Mouse (Mus musculus) embryonic facial prominence, embryonic 11.5 days (tissue): ENCODE results near the gene Naa35. TPM values are rescaled to one million over a fixed set of nuclear protein-coding genes. Genes with fewer than 3 reads are reported as not detected.

Experiments
- ATAC-seq: fragments of 200-750 bp; cut with Nextera tagmentation; replicated peaks from 2 replicates; pipeline ENCODE4 v1.8.0; 2017; ENCODE audit warnings: low read depth; ENCODE audit not compliant: insufficient number of reproducible peaks, low FRiP score, low TSS enrichment
- DNase-seq: peaks from one replicate; pipeline ENCODE4 v3.0.0-alpha.2; 2015; ENCODE audit warnings: low spot score
- H3K27ac ChIP-seq: fragments of 300-500 bp; sonication (generic); replicated peaks from 2 replicates; pipeline ENCODE4 v1.5.1; 2014; ENCODE audit warnings: mild to moderate bottlenecking, low read depth, low read length, control low read depth
- H3K27me3 ChIP-seq: fragments of 300-500 bp; sonication (generic); 2 replicates; pipeline ENCODE4 v1.6.1; 2014; ENCODE audit warnings: mild to moderate bottlenecking, low read length, moderate library complexity, mixed read lengths; ENCODE audit not compliant: control insufficient read depth, insufficient read depth
- H3K36me3 ChIP-seq: fragments of 300-500 bp; sonication (generic); replicated peaks from 2 replicates; pipeline ENCODE4 v1.6.1; 2014; ENCODE audit warnings: low read depth, mild to moderate bottlenecking, low read length, moderate library complexity, mixed read lengths; ENCODE audit not compliant: control insufficient read depth, insufficient read depth
- H3K4me1 ChIP-seq: fragments of 300-500 bp; sonication (generic); 2 replicates; pipeline ENCODE4 v1.6.1; 2014; ENCODE audit warnings: low read length, mixed read lengths; ENCODE audit not compliant: control insufficient read depth, insufficient read depth
- H3K4me2 ChIP-seq: fragments of 300-500 bp; sonication (generic); 2 replicates; pipeline ENCODE4 v1.6.1; 2014; ENCODE audit warnings: low read depth, mild to moderate bottlenecking, control low read depth, low read length, moderate library complexity
- H3K4me3 ChIP-seq: fragments of 300-500 bp; sonication (generic); 2 replicates; pipeline ENCODE4 v1.5.1; 2014; ENCODE audit warnings: low read depth, low read length, control low read depth
- H3K9ac ChIP-seq: fragments of 300-500 bp; sonication (generic); replicated peaks from 2 replicates; pipeline ENCODE4 v1.6.1; 2014; ENCODE audit warnings: mild to moderate bottlenecking, control low read depth, low read length
- H3K9me3 ChIP-seq: fragments of 300-500 bp; sonication (generic); replicated peaks from 2 replicates; pipeline ENCODE4 v1.6.1; 2016; ENCODE audit warnings: mild to moderate bottlenecking, low read length, inconsistent platforms, mixed read lengths; ENCODE audit not compliant: control insufficient read depth
- WGBS: fragments of 180-500 bp; shearing (Covaris S2); extraction: QIAGEN DNeasy Blood & Tissue Kit; methylation state at CpG from one replicate; pipeline ENCODE4 v1.1.7; 2014; 5-methylcytosine and 5-hydroxymethylcytosine counted together
- polyA plus RNA-seq: library from polyadenylated mRNA; unstranded; fragments of >200 nt; fragmentation: Nextera tagmentation; extraction: Ambion mirVana; gene quantifications from 2 replicates; pipeline ENCODE4 v1.2.1, GENCODE M21; 2014

Gene Naa35
- polyA plus RNA-seq, 1 experiment from 2014 or later = 104 TPM

DNA sequence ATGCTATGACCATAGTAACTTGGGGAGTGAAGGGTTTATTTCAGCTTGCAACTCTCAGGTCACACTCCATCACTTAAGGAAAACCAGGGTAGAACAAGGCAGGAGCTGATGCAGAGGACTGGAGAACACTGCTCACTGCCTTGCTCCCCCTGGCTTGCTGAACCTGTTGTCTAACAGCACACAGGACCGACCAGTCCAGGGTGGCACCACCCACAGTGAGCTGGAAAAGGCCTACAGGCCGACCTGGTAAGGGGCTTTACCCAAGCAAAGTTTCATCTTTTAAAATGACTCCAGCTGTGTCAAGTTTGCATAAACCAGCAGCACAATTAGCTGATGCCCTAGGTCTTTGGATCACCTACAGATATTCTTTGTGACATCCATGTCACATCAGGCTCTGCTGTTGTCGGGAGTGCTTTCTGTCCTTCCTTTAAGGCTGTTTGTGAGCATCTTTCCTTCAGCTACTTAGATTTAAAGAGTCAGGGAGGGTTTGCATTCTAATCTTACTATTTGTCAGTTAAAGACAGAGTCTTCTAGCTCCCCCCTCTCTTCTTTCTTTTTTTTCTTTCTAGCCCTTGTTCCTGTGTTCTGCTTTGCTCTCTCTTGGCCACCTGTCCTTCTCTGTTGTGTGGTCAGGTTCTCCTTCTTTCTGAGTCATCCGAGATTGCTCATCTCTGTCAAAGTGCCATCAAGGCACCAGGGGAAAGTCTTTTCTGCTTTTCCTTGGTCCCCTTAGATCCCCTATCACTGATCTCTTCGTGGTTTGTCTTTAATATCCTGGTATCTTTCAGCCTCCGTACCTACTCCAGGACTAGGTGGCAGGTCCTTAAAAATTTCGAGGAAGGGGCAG, 36.8 kb downstream of the Naa35 start:
- H3K4me3 ChIP-seq = no peak overlapping the region
- no peaks in the 10 kb centered on the region for H3K27me3 ChIP-seq
- 90% methylated on average over 7 of the region's 7 CpGs for WGBS
- DNase-seq = no peak
- peaks cover 4% of the 10 kb centered on the region for H3K36me3 ChIP-seq
- H3K9ac ChIP-seq = no peak overlapping the region
- H3K4me1 ChIP-seq = no peaks in the 10 kb centered on the region
- no peak for ATAC-seq
- H3K4me2 ChIP-seq = no peak overlapping the region
- no peak overlapping the region for H3K27ac ChIP-seq
- no peaks in the 10 kb centered on the region for H3K9me3 ChIP-seq

- no peaks in the 10 kb centered on the region for H3K9me3 ChIP-seq
- H3K4me2 ChIP-seq = no peak overlapping the region
- H3K4me3 ChIP-seq = no peak overlapping the region
- H3K9ac ChIP-seq = no peak overlapping the region
- no peaks in the 10 kb centered on the region for H3K4me1 ChIP-seq
- H3K36me3 ChIP-seq = peaks cover 10% of the 10 kb centered on the region
- WGBS = 86% methylated on average over 3 of the region's 3 CpGs
- DNase-seq = no peak
- no peaks in the 10 kb centered on the region for H3K27me3 ChIP-seq
- H3K27ac ChIP-seq = no peak overlapping the region
- no peak for ATAC-seq
These were observed 39.3 kb downstream of the Naa35 start for GRCm38 (mm10) chr13:59624389-59624788.

- 80% methylated on average over 5 of the region's 5 CpGs for WGBS
- no peak overlapping the region for H3K9ac ChIP-seq
- DNase-seq = no peak
- no peak for ATAC-seq
- H3K27me3 ChIP-seq = no peaks in the 10 kb centered on the region
- H3K4me2 ChIP-seq = no peak overlapping the region
- H3K27ac ChIP-seq = no peak overlapping the region
- no peak overlapping the region for H3K4me3 ChIP-seq
- H3K4me1 ChIP-seq = no peaks in the 10 kb centered on the region
- H3K36me3 ChIP-seq = peaks cover 12% of the 10 kb centered on the region
- H3K9me3 ChIP-seq = no peaks in the 10 kb centered on the region
These were observed 39.8 kb downstream of the Naa35 start for GRCm38 (mm10) chr13:59624903-59625302.

DNA sequence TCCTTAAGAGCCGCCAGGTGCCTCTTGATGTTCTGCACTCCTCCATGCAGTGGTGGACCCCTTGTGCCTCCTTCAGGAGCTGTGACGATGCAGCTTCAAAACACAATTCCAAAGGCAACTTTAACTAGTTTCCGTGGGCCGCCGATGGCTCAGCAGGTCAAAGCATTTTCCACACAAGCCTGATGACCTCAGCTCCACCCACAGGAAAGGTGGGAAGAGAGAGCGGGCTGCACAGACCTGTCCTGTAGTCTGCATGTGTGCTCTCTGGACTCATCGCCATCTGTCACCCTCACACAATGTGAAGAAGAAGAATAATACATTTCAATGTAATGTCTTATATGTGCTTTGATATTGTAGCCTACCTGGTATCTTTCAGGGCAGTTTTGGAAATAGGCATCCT, 41.7 kb downstream of the Naa35 start:
- Histone ChIP-seq H3K36me3 (peaks cover 14% of the 10 kb centered on the region), H3K9me3 (no peaks in the 10 kb centered on the region), H3K27ac (no peak overlapping the region), H3K27me3 (no peaks in the 10 kb centered on the region), H3K4me1 (no peaks in the 10 kb centered on the region), H3K4me3 (no peak overlapping the region), H3K4me2 (no peak overlapping the region), H3K9ac (no peak overlapping the region)
- no peak for DNase-seq
- WGBS = 89% methylated on average over 7 of the region's 7 CpGs
- no peak for ATAC-seq

DNA sequence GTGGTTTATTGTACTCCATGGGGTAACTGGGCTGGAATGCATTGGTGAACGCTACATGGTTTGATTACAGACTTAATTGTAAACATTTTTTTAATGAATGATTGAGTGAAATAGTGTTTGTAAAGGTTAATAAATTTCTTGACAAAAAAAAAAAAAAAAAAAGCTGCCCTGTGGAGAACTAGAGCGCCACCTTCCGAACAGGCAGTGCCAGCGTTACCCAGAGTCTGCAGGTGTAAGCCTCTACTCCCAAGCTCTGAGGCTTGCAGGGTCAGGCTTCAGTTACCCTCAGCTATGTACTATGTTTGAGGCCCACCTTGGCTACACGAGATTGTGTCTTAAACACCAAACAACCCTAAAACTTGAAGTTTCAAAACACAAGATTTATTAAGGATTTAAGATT, 49.6 kb downstream of the Naa35 start:
- Histone ChIP-seq H3K9ac (no peak overlapping the region), H3K9me3 (no peaks in the 10 kb centered on the region), H3K4me2 (no peak overlapping the region), H3K27me3 (no peaks in the 10 kb centered on the region), H3K27ac (no peak overlapping the region), H3K4me1 (no peaks in the 10 kb centered on the region), H3K36me3 (peaks cover 7% of the 10 kb centered on the region), H3K4me3 (no peak overlapping the region)
- no peak for ATAC-seq
- no peak for DNase-seq
- WGBS = 72% methylated on average over 5 of the region's 5 CpGs

- no peak for DNase-seq
- Histone ChIP-seq H3K27me3 (no peaks in the 10 kb centered on the region), H3K9ac (no peak overlapping the region), H3K27ac (no peak overlapping the region), H3K9me3 (no peaks in the 10 kb centered on the region), H3K4me3 (no peak overlapping the region), H3K4me1 (no peaks in the 10 kb centered on the region), H3K4me2 (no peak overlapping the region), H3K36me3 (peaks cover 2% of the 10 kb centered on the region)
- ATAC-seq = no peak
- WGBS = 90% methylated on average over 7 of the region's 7 CpGs
These were observed 52.7 kb downstream of the Naa35 start for GRCm38 (mm10) chr13:59637800-59638199.

GRCm38 (mm10) chr13:59639368-59640177, 54.5 kb downstream of the Naa35 start:
- peaks cover 2% of the 10 kb centered on the region for H3K36me3 ChIP-seq
- H3K9me3 ChIP-seq = no peaks in the 10 kb centered on the region
- no peak for DNase-seq
- H3K27me3 ChIP-seq = no peaks in the 10 kb centered on the region
- no peak overlapping the region for H3K27ac ChIP-seq
- no peak for ATAC-seq
- no peaks in the 10 kb centered on the region for H3K4me1 ChIP-seq
- WGBS = 86% methylated on average over 16 of the region's 16 CpGs
- H3K4me2 ChIP-seq = no peak overlapping the region
- no peak overlapping the region for H3K4me3 ChIP-seq
- H3K9ac ChIP-seq = no peak overlapping the region

GRCm38 (mm10) chr13:59640178-59640440, 55.0 kb downstream of the Naa35 start:
- WGBS = 94% methylated on average over 6 of the region's 6 CpGs
- H3K4me1 ChIP-seq = no peaks in the 10 kb centered on the region
- no peak for ATAC-seq
- H3K27me3 ChIP-seq = no peaks in the 10 kb centered on the region
- no peak overlapping the region for H3K4me3 ChIP-seq
- DNase-seq = no peak
- H3K36me3 ChIP-seq = peaks cover 5% of the 10 kb centered on the region
- no peaks in the 10 kb centered on the region for H3K9me3 ChIP-seq
- no peak overlapping the region for H3K4me2 ChIP-seq
- no peak overlapping the region for H3K9ac ChIP-seq
- no peak overlapping the region for H3K27ac ChIP-seq
